8 mouse cellular contexts compared by ENCODE assay signal in the genomic region with DNA sequence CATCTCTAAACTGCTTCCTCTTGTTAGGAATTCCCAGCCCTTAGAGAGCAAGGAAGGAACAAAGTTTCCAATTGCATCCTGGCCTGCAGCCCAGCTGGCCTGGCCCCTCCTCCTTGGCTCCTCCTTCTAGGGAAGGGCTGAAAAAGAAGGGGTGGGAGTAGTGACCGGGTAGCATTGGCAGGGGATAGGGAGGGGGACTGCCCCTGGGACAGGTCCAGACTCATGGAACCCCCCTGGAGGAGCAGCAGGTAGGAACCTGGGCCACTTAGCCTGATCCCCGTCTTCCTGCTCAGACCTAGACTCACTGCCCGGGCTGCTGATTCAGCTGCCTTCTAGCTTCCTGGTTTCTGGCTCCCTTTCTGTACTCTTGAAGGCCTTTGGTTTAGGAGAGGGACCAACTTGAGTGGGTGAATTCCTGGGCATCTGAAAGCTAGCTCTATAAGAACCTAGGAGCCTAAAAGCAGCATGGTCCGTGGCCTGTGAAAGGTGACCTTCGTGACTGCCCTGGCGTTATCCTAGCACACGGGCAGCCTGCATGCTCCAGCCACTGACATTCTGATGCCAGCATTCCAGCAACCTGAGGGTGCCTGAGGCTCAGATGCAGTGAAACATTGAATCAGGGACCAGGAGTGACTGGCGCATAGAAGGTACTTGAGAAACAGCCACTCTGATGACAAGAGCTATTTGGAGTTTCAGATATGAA. TPM values are rescaled to one million over a fixed set of nuclear protein-coding genes. Genes with fewer than 3 reads are reported as not detected.
A peak's percentile ranks its signal among the peaks of the same experiment; 100 is the strongest.
DNase-seq lines count a peak whose midpoint lies in the region; ATAC-seq lines count a peak whose summit lies in the region.

No protein-coding gene starts in this region.

- H3K9ac ChIP-seq in embryonic facial prominence, embryonic 12.5 days = no peak overlapping the region
- H3K9ac ChIP-seq in heart, embryonic 14.5 days (ENCODE audit: low read length) = peak overlapping the region; percentile 68

- peak overlapping the region; percentile 35; the same call in 1 of the 2 replicates for H3K4me2 ChIP-seq in embryonic facial prominence, embryonic 12.5 days (replicated peaks)
- peak overlapping the region; percentile 65 for H3K4me2 ChIP-seq in heart, embryonic 14.5 days (ENCODE audit: low read length)

- H3K27ac ChIP-seq in embryonic facial prominence, embryonic 12.5 days = 0 out of 2 replicates have a peak overlapping the region, but pooled peaks have one; percentile 3
- H3K27ac ChIP-seq in heart, embryonic 14.5 days (replicated peaks in 1 of 2; ENCODE audit: control insufficient read depth in 1 of 2, insufficient read depth in 1 of 2, low read depth in 2 of 2, low read length in 2 of 2) = peak overlapping the region; percentile 84 to 88

- 44% methylated on average over 8 of the region's 8 CpGs for WGBS in embryonic facial prominence, embryonic 12.5 days
- 43% methylated on average over 8 of the region's 8 CpGs for WGBS in heart, embryonic 14.5 days

- no peaks in the 10 kb centered on the region for H3K36me3 ChIP-seq in embryonic facial prominence, embryonic 12.5 days
- H3K36me3 ChIP-seq in heart, embryonic 14.5 days (ENCODE audit: control insufficient read depth, insufficient read depth, low read length) = no peaks in the 10 kb centered on the region

- H3K9me3 ChIP-seq in embryonic facial prominence, embryonic 12.5 days = no peaks in the 10 kb centered on the region
- no peaks in the 10 kb centered on the region for H3K9me3 ChIP-seq in heart, embryonic 14.5 days (ENCODE audit: control insufficient read depth, low read length)

- ATAC-seq in embryonic facial prominence, embryonic 12.5 days (ENCODE audit: insufficient number of reproducible peaks, insufficient read depth, low FRiP score, low TSS enrichment) = peak; percentile 80; the same call in 1 of the 2 replicates
- peak; percentile 80 for ATAC-seq in heart, embryonic 14.5 days (ENCODE audit: insufficient number of reproducible peaks, insufficient read depth, low FRiP score, low read depth)

- H3K27me3 ChIP-seq in embryonic facial prominence, embryonic 12.5 days = peaks cover 36% of the 10 kb centered on the region; the same call in 1 of the 2 replicates
- peaks cover 11% of the 10 kb centered on the region for H3K27me3 ChIP-seq in heart, embryonic 14.5 days (ENCODE audit: control insufficient read depth, insufficient read depth, low read length)

- peak overlapping the region; percentile 22; the same call in 1 of the 2 replicates for H3K4me3 ChIP-seq in embryonic facial prominence, embryonic 12.5 days
- peak overlapping the region; percentile 41 to 52 for H3K4me3 ChIP-seq in heart, embryonic 14.5 days (ENCODE audit: control insufficient read depth in 1 of 2, insufficient read depth in 1 of 2, low read depth in 1 of 2, low read length in 2 of 2)

- DNase-seq in right cerebral cortex, postnatal 14 days = peak; percentile 17
- no peak for DNase-seq in right cerebral cortex, postnatal 25 days
- DNase-seq in kidney, postnatal 10 days = peak; percentile 83
- peak; percentile 75 for DNase-seq in lung, postnatal 36 days
- peak; percentile 45 for DNase-seq in urinary bladder, postnatal 25 days (ENCODE audit: low spot score)
- no peak for DNase-seq in left cerebral cortex, adult 8-10 months (ENCODE audit: low spot score in 2 of 2)

- H3K4me1 ChIP-seq in embryonic facial prominence, embryonic 12.5 days = no peaks in the 10 kb centered on the region
- H3K4me1 ChIP-seq in heart, embryonic 14.5 days (ENCODE audit: control insufficient read depth in 2 of 2, insufficient read depth in 2 of 2, low read length in 2 of 2) = peaks cover 0 to 5% of the 10 kb centered on the region in 2 experiments; a peak in 1 of 4 replicates

RNA-seq across cellular contexts. Expression of a gene that starts 34.9 kb away (rescaled TPM):
- polyA plus RNA-seq in embryonic facial prominence, embryonic 12.5 days (2016; fragmentation: Nextera tagmentation; extraction: Ambion mirVana) = 2.4 and 2.7 TPM in 2 replicates
- 45.0 and 45.9 TPM in 2 replicates for polyA plus RNA-seq in heart, embryonic 14.5 days (2014; fragmentation: Nextera tagmentation; extraction: Ambion mirVana)
- total RNA-seq in left cerebral cortex, adult 8-10 months (2022) = 100 to 1,000 TPM; 134 to 144 (median 138) TPM

RNA-seq across cellular contexts. Expression of a gene that starts 53.8 kb away (rescaled TPM):
- 52.5 and 57.7 TPM in 2 replicates for polyA plus RNA-seq in embryonic facial prominence, embryonic 12.5 days (2016; fragmentation: Nextera tagmentation; extraction: Ambion mirVana)
- polyA plus RNA-seq in heart, embryonic 14.5 days (2014; fragmentation: Nextera tagmentation; extraction: Ambion mirVana) = 19.9 and 31.7 TPM in 2 replicates
- total RNA-seq in left cerebral cortex, adult 8-10 months (2022) = 10 to 100 TPM; 42.0 to 54.4 (median 46.4) TPM

Comparison
In these comparisons a context has a peak if more than half of its experiments do, and no peak if none do; other contexts are left out.
1. DNase-seq: peak in right cerebral cortex, postnatal 14 days (single experiment), kidney, postnatal 10 days (single experiment), lung, postnatal 36 days (single experiment) and urinary bladder, postnatal 25 days (single experiment); none in right cerebral cortex, postnatal 25 days (single experiment) and left cerebral cortex, adult 8-10 months (0 of 2).
2. RNA of a gene that starts 34.9 kb away (polyA plus RNA-seq): 45.0 to 45.9 TPM in heart, embryonic 14.5 days; 2.4 to 2.7 TPM in embryonic facial prominence, embryonic 12.5 days; every median in the first group is over 10 times any median in the second.